Mouse (Mus musculus): Measurements from ENCODE around the gene Tktl2.

DNA sequence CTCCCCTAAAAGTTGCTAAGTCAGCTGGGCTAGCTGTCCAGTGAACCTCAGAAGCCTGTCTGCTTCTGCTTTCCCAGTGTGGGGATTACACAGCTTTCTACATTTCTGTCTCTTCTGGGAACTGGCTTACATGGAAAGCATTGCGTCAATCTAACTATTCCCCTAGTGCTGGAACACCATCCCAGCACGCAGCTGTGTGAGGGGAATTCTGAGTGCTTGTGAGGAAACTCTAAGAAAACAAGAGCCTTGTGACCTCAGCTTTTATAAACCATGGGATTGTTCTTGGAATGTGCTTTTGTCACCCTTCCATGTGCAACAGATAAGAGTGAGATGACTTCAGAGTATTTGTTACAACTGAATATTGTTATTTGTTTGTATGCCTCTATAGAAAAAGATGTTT is 17.1 kb upstream of the Tktl2 start:
- TF ChIP-seq CTCF (IDR thresholded peaks at IDR 0.05; ENCODE audit: borderline replicate concordance, insufficient read depth, low read length) (no peak), POLR2A (IDR thresholded peaks at IDR 0.05; ENCODE audit: low read depth, low read length) (no peak)
